Comparison of ENCODE assay signal across 8 mouse cellular contexts in genomic region chr12:70914387-70914786, GRCm38 (mm10). TPM values are rescaled to one million over a fixed set of nuclear protein-coding genes. Genes with fewer than 3 reads are reported as not detected.
A peak's percentile ranks its signal among the peaks of the same experiment; 100 is the strongest.
DNase-seq lines count a peak whose midpoint lies in the region; ATAC-seq and TF ChIP-seq lines count a peak whose summit lies in the region.

No protein-coding gene starts in this region.

- no peaks in the 10 kb centered on the region for H3K4me1 ChIP-seq in hindbrain, embryonic 11.5 days (replicated peaks; ENCODE audit: control insufficient read depth, insufficient read depth, low read length)
- peaks cover 24% of the 10 kb centered on the region for H3K4me1 ChIP-seq in hindbrain, embryonic 10.5 days (replicated peaks)
- no peaks in the 10 kb centered on the region for H3K4me1 ChIP-seq in spleen, adult 2 months (ENCODE audit: control insufficient read depth, insufficient read depth, insufficient read length)

- H3K36me3 ChIP-seq in hindbrain, embryonic 11.5 days (ENCODE audit: control insufficient read depth, insufficient read depth, low read length) = no peaks in the 10 kb centered on the region
- H3K36me3 ChIP-seq in hindbrain, embryonic 10.5 days = no peaks in the 10 kb centered on the region
- H3K36me3 ChIP-seq in spleen, adult 2 months (ENCODE audit: control insufficient read depth, insufficient read depth, low read length) = no peaks in the 10 kb centered on the region
- H3K36me3 ChIP-seq in splenic B cell, adult 2 months (ENCODE audit: control insufficient read depth, insufficient read depth, low read length, poor library complexity, severe bottlenecking) = no peaks in the 10 kb centered on the region

- intact Hi-C loops in heart, postnatal 10 days (cut with DNase I) = loop anchor here (10.0 kb wide), 1 partner anchor 680 kb away; the partner anchor contains the start of gene Pygl

- TF ChIP-seq POLR2A in spleen, adult 2 months (IDR thresholded peaks at IDR 0.05; ENCODE audit: low read depth, low read length) = no peak

- H3K27me3 ChIP-seq in hindbrain, embryonic 11.5 days (ENCODE audit: control insufficient read depth, insufficient read depth, low read length) = no peaks in the 10 kb centered on the region
- no peaks in the 10 kb centered on the region for H3K27me3 ChIP-seq in hindbrain, embryonic 10.5 days (ENCODE audit: insufficient read depth, poor library complexity, severe bottlenecking)
- H3K27me3 ChIP-seq in spleen, adult 2 months (ENCODE audit: control insufficient read depth, insufficient read depth, low read length) = no peaks in the 10 kb centered on the region
- no peaks in the 10 kb centered on the region for H3K27me3 ChIP-seq in splenic B cell, adult 2 months (ENCODE audit: control insufficient read depth, insufficient read depth, low read length, poor library complexity, severe bottlenecking)

- 60% methylated on average over 11 of the region's 11 CpGs for WGBS in hindbrain, embryonic 11.5 days
- WGBS in hindbrain, embryonic 10.5 days = 63% methylated on average over 11 of the region's 11 CpGs
- 38% methylated on average over 11 of the region's 11 CpGs for WGBS in spleen, adult 2 months

- TF ChIP-seq CTCF in spleen, adult 2 months (IDR thresholded peaks at IDR 0.05; ENCODE audit: extremely low read depth, insufficient read depth, insufficient read length, insufficient replicate concordance) = no peak

- ATAC-seq in hindbrain, embryonic 11.5 days (ENCODE audit: low FRiP score) = no peak
- ATAC-seq in activated CD4-positive, CD25-positive, alpha-beta regulatory T cell, adult 4 months = peak; percentile 43

- H3K27ac ChIP-seq in hindbrain, embryonic 11.5 days (ENCODE audit: low read depth, low read length) = no peak overlapping the region
- no peak overlapping the region for H3K27ac ChIP-seq in hindbrain, embryonic 10.5 days
- H3K27ac ChIP-seq in spleen, adult 2 months (ENCODE audit: insufficient read depth, low read length) = no peak overlapping the region

- no peaks in the 10 kb centered on the region for H3K9me3 ChIP-seq in hindbrain, embryonic 11.5 days (ENCODE audit: control insufficient read depth, low read length)
- H3K9me3 ChIP-seq in hindbrain, embryonic 10.5 days = no peaks in the 10 kb centered on the region

- no peak overlapping the region for H3K4me2 ChIP-seq in hindbrain, embryonic 11.5 days (replicated peaks; ENCODE audit: low read depth, low read length)

- DNase-seq in hindbrain, embryonic 11.5 days (ENCODE audit: low spot score) = peak; percentile 60
- no peak for DNase-seq in hindbrain, embryonic 10.5 days (ENCODE audit: low spot score)
- DNase-seq in spleen, adult 2 months (ENCODE audit: low read depth in 1 of 2, low spot score in 2 of 2) = peak; percentile 30 to 45
- DNase-seq in spleen, postnatal 4 days (ENCODE audit: low spot score in 2 of 2) = no peak
- peak; percentile 41 to 67 for DNase-seq in heart, postnatal 10 days
- peak; percentile 76 for DNase-seq in splenic B cell, adult 2 months (ENCODE audit: low read depth, low spot score)
- no peak for DNase-seq in gastrocnemius, adult 8-10 months (ENCODE audit: low spot score in 2 of 2)

- H3K9ac ChIP-seq in hindbrain, embryonic 11.5 days (ENCODE audit: low read depth, low read length) = no peak overlapping the region

- H3K4me3 ChIP-seq in hindbrain, embryonic 11.5 days (ENCODE audit: low read depth, low read length) = no peak overlapping the region
- H3K4me3 ChIP-seq in hindbrain, embryonic 10.5 days = no peak overlapping the region
- H3K4me3 ChIP-seq in spleen, adult 2 months (ENCODE audit: extremely low read depth, insufficient read depth, insufficient read length) = no peak overlapping the region

RNA-seq across cellular contexts. Expression of gene Actr10, which starts 23.3 kb away (rescaled TPM):
- polyA plus RNA-seq in hindbrain, embryonic 11.5 days (2014; fragmentation: Nextera tagmentation; extraction: Ambion mirVana) = 285 and 287 TPM in 2 replicates
- polyA plus RNA-seq in hindbrain, embryonic 10.5 days (2016; fragmentation: Nextera tagmentation; extraction: Ambion mirVana) = 210 and 229 TPM in 2 replicates
- polyA plus RNA-seq in spleen, adult 2 months (2012; rRNA removed) = 7.2 and 9.4 TPM in 2 replicates
- 100 to 1,000 TPM; 216 to 267 TPM for polyA plus RNA-seq in activated CD4-positive, CD25-positive, alpha-beta regulatory T cell, adult 4 months (2017; shearing (Covaris generic))
- 100 to 1,000 TPM; 166 to 172 TPM for total RNA-seq in heart, postnatal 10 days (2021)
- 100 to 1,000 TPM in 1 of 4 experiments, 10 to 100 TPM in 3; 91.7 to 107 (median 95.3) TPM for total RNA-seq in gastrocnemius, adult 8-10 months (2022)

Comparison
In these comparisons a context has a peak if more than half of its experiments do, and no peak if none do; other contexts are left out.
1. DNase-seq: peak in hindbrain, embryonic 11.5 days (single experiment), spleen, adult 2 months (2 of 2), heart, postnatal 10 days (2 of 2) and splenic B cell, adult 2 months (single experiment); none in hindbrain, embryonic 10.5 days (single experiment), spleen, postnatal 4 days (0 of 2) and gastrocnemius, adult 8-10 months (0 of 2).
2. RNA of gene Actr10, which starts 23.3 kb away (polyA plus RNA-seq): 285 to 287 TPM in hindbrain, embryonic 11.5 days, 216 to 267 TPM in activated CD4-positive, CD25-positive, alpha-beta regulatory T cell, adult 4 months and 210 to 229 TPM in hindbrain, embryonic 10.5 days; 7.2 to 9.4 TPM in spleen, adult 2 months; every median in the first group is over 10 times any median in the second.